1 mouse cellular context compared by ENCODE assay signal in the genomic region with DNA sequence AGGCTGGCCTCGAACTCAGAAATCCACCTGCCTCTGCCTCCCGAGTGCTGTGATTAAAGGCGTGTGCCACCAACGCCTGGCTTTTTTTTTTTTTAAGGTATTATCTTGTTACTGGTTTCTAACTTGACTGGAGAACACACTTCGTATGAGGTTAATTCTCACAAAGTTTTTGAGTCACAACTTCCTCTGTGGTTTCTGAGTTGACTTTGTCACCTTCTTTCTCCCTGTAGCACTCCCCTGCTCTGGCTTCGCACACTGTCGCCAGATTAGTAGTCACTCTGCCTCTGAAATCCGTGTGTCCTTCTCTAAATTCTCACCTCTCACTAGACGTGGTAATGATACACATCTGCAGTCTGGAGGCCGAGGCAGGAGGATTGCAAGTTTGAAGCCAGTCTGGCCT.
TF ChIP-seq lines count a peak whose summit lies in the region.

No protein-coding gene starts in this region.

TF ChIP-seq in CH12.LX, 34 proteins besides CTCF, POLR2A, EP300 and RAD21 (continued from another document):
- TF ChIP-seq ZNF384 (IDR thresholded peaks at IDR 0.05; ENCODE audit: low read depth, low read length) (no peak), BHLHE40 (IDR thresholded peaks at IDR 0.05; ENCODE audit: low read depth, low read length) (no peak), ZC3H11A (IDR thresholded peaks at IDR 0.05; ENCODE audit: low read depth, low read length) (no peak), USF1 (IDR thresholded peaks at IDR 0.05; ENCODE audit: low read depth, low read length) (no peak), ZMIZ1 (IDR thresholded peaks at IDR 0.05; ENCODE audit: low read depth, low read length) (no peak), UBTF (IDR thresholded peaks at IDR 0.05; ENCODE audit: low read depth, low read length) (no peak), MAZ (IDR thresholded peaks at IDR 0.05; ENCODE audit: low read depth, low read length) (no peak), ZKSCAN1 (IDR thresholded peaks at IDR 0.05; ENCODE audit: borderline replicate concordance, low read depth, low read length) (no peak), JUN (IDR thresholded peaks at IDR 0.05; ENCODE audit: insufficient read depth, low read depth, low read length) (no peak), MEF2A (IDR thresholded peaks at IDR 0.05; ENCODE audit: borderline replicate concordance, low read depth, low read length) (no peak), JUND (conservative IDR thresholded peaks at IDR 0.05; ENCODE audit: low read depth, low read length) (no peak), HCFC1 (IDR thresholded peaks at IDR 0.05; ENCODE audit: low read depth, low read length) (no peak)
